Mouse (Mus musculus) myocyte (in vitro differentiated cells): ENCODE measurements around the gene Poglut1. TPM values are rescaled to one million over a fixed set of nuclear protein-coding genes. Genes with fewer than 3 reads are reported as not detected.
A peak's percentile ranks its signal among the peaks of the same experiment; 100 is the strongest.

Experiments used
- H3K27me3 ChIP-seq: one replicate; pipeline ENCODE4 v1.6.1; 2011; ENCODE audit not compliant: control insufficient read depth, insufficient read depth, insufficient read length
- H3K36me3 ChIP-seq: one replicate; pipeline ENCODE4 v1.6.1; 2011; ENCODE audit not compliant: control insufficient read depth, insufficient read depth
- H3K4me2 ChIP-seq: one replicate; pipeline ENCODE4 v1.6.1; 2011; ENCODE audit warnings: low read depth, control low read depth
- H3K4me3 ChIP-seq: one replicate; pipeline ENCODE4 v1.5.1; 2011; ENCODE audit warnings: mild to moderate bottlenecking, control low read depth, moderate library complexity
- H3K79me2 ChIP-seq: one replicate; pipeline ENCODE4 v1.6.1; 2011; ENCODE audit not compliant: control insufficient read depth, insufficient read depth
- H3ac ChIP-seq: one replicate; pipeline ENCODE4 v1.6.1; 2011; ENCODE audit not compliant: control insufficient read depth, insufficient read length
- CEBPB ChIP-seq: IDR thresholded peaks from 2 replicates; pipeline ENCODE4 v1.6.1; 2011; ENCODE audit warnings: mild to moderate bottlenecking, moderate library complexity; ENCODE audit not compliant: poor library complexity, insufficient read depth, severe bottlenecking
- E2F4 ChIP-seq: IDR thresholded peaks from one replicate; pipeline ENCODE4 v1.6.1; 2011; ENCODE audit warnings: mild to moderate bottlenecking, control low read depth, moderate library complexity; ENCODE audit not compliant: insufficient read depth
- MAX ChIP-seq: IDR thresholded peaks from one replicate; pipeline ENCODE4 v1.6.1; 2011; ENCODE audit warnings: low read depth, mild to moderate bottlenecking, control low read depth
- MYOD1 ChIP-seq, 3 experiments: IDR thresholded peaks; one replicate each; pipeline ENCODE4 v1.6.1; 2011; ENCODE audit warnings: control low read depth in 2 of 3, low read depth in 2 of 3, mild to moderate bottlenecking in 2 of 3, moderate library complexity in 1 of 3; ENCODE audit not compliant: insufficient read length in 2 of 3, control insufficient read depth in 1 of 3
- MYOG ChIP-seq, 3 experiments: IDR thresholded peaks; one replicate each; pipeline ENCODE4 v1.6.1; 2011; ENCODE audit warnings: control low read depth in 2 of 3, low read depth in 2 of 3, mild to moderate bottlenecking in 2 of 3; ENCODE audit not compliant: insufficient read length in 2 of 3, control insufficient read depth in 1 of 3, insufficient read depth in 1 of 3
- POLR2A ChIP-seq: IDR thresholded peaks from one replicate; pipeline ENCODE4 v1.6.1; 2011; ENCODE audit warnings: low read depth, mild to moderate bottlenecking, control low read depth, moderate library complexity; ENCODE audit not compliant: insufficient read length
- POLR2AphosphoS2 ChIP-seq: IDR thresholded peaks from one replicate; pipeline ENCODE4 v1.6.1; 2011; ENCODE audit warnings: low read depth, control low read depth; ENCODE audit not compliant: insufficient read length
- REST ChIP-seq: IDR thresholded peaks from one replicate; pipeline ENCODE4 v1.6.1; 2011; ENCODE audit warnings: mild to moderate bottlenecking, control low read depth, moderate library complexity; ENCODE audit not compliant: insufficient read depth, insufficient read length
- SRF ChIP-seq: IDR thresholded peaks from one replicate; pipeline ENCODE4 v1.6.1; 2011; ENCODE audit warnings: low read depth; ENCODE audit not compliant: control insufficient read depth, insufficient read length
- TCF12 ChIP-seq: IDR thresholded peaks from one replicate; pipeline ENCODE4 v1.6.1; 2011; ENCODE audit warnings: mild to moderate bottlenecking, control low read depth; ENCODE audit not compliant: poor library complexity, insufficient read depth, severe bottlenecking
- TCF3 ChIP-seq: IDR thresholded peaks from one replicate; pipeline ENCODE4 v1.6.1; 2011; ENCODE audit warnings: low read depth, control low read depth; ENCODE audit not compliant: insufficient read length
- USF1 ChIP-seq: IDR thresholded peaks from one replicate; pipeline ENCODE4 v1.6.1; 2011; ENCODE audit warnings: low read depth, mild to moderate bottlenecking, control low read depth, moderate library complexity
- polyA plus RNA-seq: library from polyadenylated mRNA; unstranded; fragments of >200 nt; fragmentation: generic; extraction: Trizol; gene quantifications from one replicate; pipeline ENCODE4 v1.2.1, GENCODE M21; 2012; ENCODE audit warnings: missing spikeins

Gene Poglut1
- polyA plus RNA-seq, 1 experiment: 25.5 TPM

GRCm38 (mm10) chr16:38562968-38563327 lies 12.9 kb upstream of the Poglut1 start:
- peak overlapping the region; percentile 89 for H3K4me3 ChIP-seq
- no peaks in the 10 kb centered on the region for H3K36me3 ChIP-seq
- peak overlapping the region; percentile 96 for H3K4me2 ChIP-seq
- TF ChIP-seq TCF12 (no peak), CEBPB (no peak)
- no peaks in the 10 kb centered on the region for H3K27me3 ChIP-seq
- H3K79me2 ChIP-seq: peaks cover 49% of the 10 kb centered on the region
- peak overlapping the region; percentile 99 for H3ac ChIP-seq

- peak overlapping the region; percentile 89 for H3K4me3 ChIP-seq
- peaks cover 44% of the 10 kb centered on the region for H3K79me2 ChIP-seq
- TF ChIP-seq MYOG (IDR thresholded peaks at IDR 0.05; ENCODE audit: control insufficient read depth in 1 of 3, insufficient read depth in 1 of 3, insufficient read length in 2 of 3, low read depth in 2 of 3) (peak in 2 of 3 experiments; percentile 27 to 65), MAX (no peak), USF1 (no peak), CEBPB (no peak), SRF (peak; percentile 89), E2F4 (no peak), REST (peak; percentile 42), MYOD1 (IDR thresholded peaks at IDR 0.05; ENCODE audit: control insufficient read depth in 1 of 3, insufficient read length in 2 of 3, low read depth in 2 of 3) (peak in 2 of 3 experiments; percentile 21 to 54), TCF12 (no peak), POLR2AphosphoS2 (peak; percentile 98), TCF3 (no peak), POLR2A (peak; percentile 98)
- peak overlapping the region; percentile 99 for H3ac ChIP-seq
- H3K27me3 ChIP-seq: no peaks in the 10 kb centered on the region
- no peaks in the 10 kb centered on the region for H3K36me3 ChIP-seq
- H3K4me2 ChIP-seq: peak overlapping the region; percentile 73
These were observed 12.3 kb upstream of the Poglut1 start for GRCm38 (mm10) chr16:38562131-38562967.

GRCm38 (mm10) chr16:38558221-38558748 lies 8.2 kb upstream of the Poglut1 start, which contains the start of gene Tmem39a:
Gene Tmem39a, plus strand, starts transcription at chr16:38558698.
- Histone ChIP-seq H3K36me3 (no peaks in the 10 kb centered on the region), H3K27me3 (no peaks in the 10 kb centered on the region), H3K4me3 (no peak within 1 kb of the TSS), H3ac (no peak within 1 kb of the TSS), H3K79me2 (peaks cover 5% of the 10 kb centered on the region), H3K4me2 (no peak within 1 kb of the TSS)
- TF ChIP-seq E2F4 (no peak), REST (no peak), POLR2A (no peak), MYOD1 (IDR thresholded peaks at IDR 0.05; ENCODE audit: control insufficient read depth in 1 of 3, insufficient read length in 2 of 3, low read depth in 2 of 3) (no peak), TCF12 (no peak)

- no peak for TF ChIP-seq TCF12
- H3K36me3 ChIP-seq: no peaks in the 10 kb centered on the region
- no peak overlapping the region for H3K4me2 ChIP-seq
- H3K27me3 ChIP-seq: no peaks in the 10 kb centered on the region
- no peaks in the 10 kb centered on the region for H3K79me2 ChIP-seq
- H3ac ChIP-seq: no peak overlapping the region
- no peak overlapping the region for H3K4me3 ChIP-seq
These were observed 5.9 kb upstream of the Poglut1 start for GRCm38 (mm10) chr16:38555988-38556387.

- H3K79me2 ChIP-seq: peaks cover 6% of the 10 kb centered on the region
- peaks cover 4% of the 10 kb centered on the region for H3K36me3 ChIP-seq
- H3K4me3 ChIP-seq: no peak overlapping the region
- TF ChIP-seq MYOG (IDR thresholded peaks at IDR 0.05; ENCODE audit: control insufficient read depth in 1 of 3, insufficient read depth in 1 of 3, insufficient read length in 2 of 3, low read depth in 2 of 3): no peak
- no peak for TF ChIP-seq MYOD1 (IDR thresholded peaks at IDR 0.05; ENCODE audit: control insufficient read depth in 1 of 3, insufficient read length in 2 of 3, low read depth in 2 of 3)
- TF ChIP-seq E2F4: no peak
- TF ChIP-seq USF1: no peak
- TF ChIP-seq POLR2A: no peak
- TF ChIP-seq MAX: no peak
- no peak for TF ChIP-seq TCF12
- TF ChIP-seq SRF: no peak
- no peak overlapping the region for H3K4me2 ChIP-seq
- H3ac ChIP-seq: no peak overlapping the region
- no peaks in the 10 kb centered on the region for H3K27me3 ChIP-seq
These were observed 2.1 kb downstream of the Poglut1 start for GRCm38 (mm10) chr16:38548000-38548399.
